Mouse (Mus musculus) cortical plate, adult 2 months (tissue): Measurements from ENCODE around the gene Rnf187.

Experiments used
- CTCF ChIP-seq: fragments of 200-500 bp; IDR thresholded peaks from 2 replicates; pipeline ENCODE4 v1.5.1; 2011; ENCODE audit warnings: mild to moderate bottlenecking, control low read depth, low read length; ENCODE audit not compliant: insufficient read depth; ENCODE audit errors: extremely low read depth
- POLR2A ChIP-seq: fragments of 200-500 bp; IDR thresholded peaks from 2 replicates; pipeline ENCODE4 v1.6.1; 2011; ENCODE audit warnings: mild to moderate bottlenecking, low read length, control low read depth; ENCODE audit not compliant: insufficient read depth; ENCODE audit errors: extremely low read depth

- TF ChIP-seq CTCF = peak; percentile 40
- no peak for TF ChIP-seq POLR2A
These were observed 21.6 kb downstream of the Rnf187 start for GRCm38 (mm10) chr11:58916879-58917744.
